Mouse (Mus musculus) B cell, adult (primary cell): ENCODE results near the gene Ambp. TPM values are rescaled to one million over a fixed set of nuclear protein-coding genes. Genes with fewer than 3 reads are reported as not detected.

ENCODE experiments used
- total RNA-seq: library from RNA; stranded (reverse); gene quantifications from 4 replicates; pipeline ENCODE4 v1.2.4, GENCODE M21; 2023; ENCODE audit not compliant: inconsistent age

Ambp gene
- total RNA-seq, result not detected in 4 replicates

GRCm38 (mm10) chr4:63154699-63155098 is at the start of gene Ambp:
Ambp (minus strand) TSS chr4:63154799.

GRCm38 (mm10) chr4:63171969-63172685 is 17.5 kb upstream of the Ambp start, which contains the start of gene Kif12:
Kif12 (minus strand) TSS chr4:63172131.

Other genes with a start within 250 kb of the Ambp start
- 0.12 TPM in 1 of 4 replicates, not detected in the others for gene Zfp618, start 189.2 kb downstream of the Ambp start, total RNA-seq
- not detected in 4 replicates for gene Kif12, start 17.3 kb upstream of the Ambp start, total RNA-seq
- gene Col27a1, start 59.2 kb upstream of the Ambp start, total RNA-seq, result 7.4 to 10.4 TPM (median 9.2 TPM) in 4 replicates
- gene Orm1, start 189.8 kb upstream of the Ambp start, total RNA-seq, result not detected in 4 replicates
- gene Orm3, start 201.4 kb upstream of the Ambp start, total RNA-seq, result not detected in 4 replicates
- not detected in 4 replicates for gene Orm2, start 207.7 kb upstream of the Ambp start, total RNA-seq
- gene Akna, start 248.6 kb upstream of the Ambp start, total RNA-seq, result 284 to 329 TPM (median 303 TPM) in 4 replicates